Mouse (Mus musculus) CH12.LX (cell line): ENCODE results near the gene Rabgap1. TPM values are rescaled to one million over a fixed set of nuclear protein-coding genes. Genes with fewer than 3 reads are reported as not detected.

ENCODE experiments used
- DNase-seq: peaks from one replicate; pipeline ENCODE4 v3.0.0-alpha.2; 2013; ENCODE audit errors: extremely low read depth
- H3K27ac ChIP-seq: 2 replicates; pipeline ENCODE4 v1.5.1; 2012; ENCODE audit warnings: low read depth, mild to moderate bottlenecking, control low read depth, moderate library complexity; ENCODE audit not compliant: insufficient read depth
- H3K27me3 ChIP-seq: replicated peaks from 2 replicates; pipeline ENCODE3; 2012; ENCODE audit warnings: inconsistent platforms
- H3K36me3 ChIP-seq, 2 experiments: replicated peaks in 1 of 2; 2 replicates each; pipeline versions ENCODE3 to v1.6.1; 2012; ENCODE audit warnings: inconsistent platforms in 1 of 2, low read length in 1 of 2, mild to moderate bottlenecking in 1 of 2, mixed read lengths in 1 of 2, moderate library complexity in 1 of 2; ENCODE audit not compliant: control insufficient read depth in 1 of 2, insufficient read depth in 1 of 2
- H3K4me1 ChIP-seq, 2 experiments: 2 replicates each; pipeline ENCODE4 v1.6.1; 2012; ENCODE audit warnings: inconsistent platforms in 1 of 2, moderate library complexity in 1 of 2; ENCODE audit not compliant: insufficient read depth in 2 of 2, control insufficient read depth in 1 of 2
- H3K4me2 ChIP-seq: 2 replicates; pipeline ENCODE4 v1.6.1; 2012; ENCODE audit warnings: low read depth, mild to moderate bottlenecking, control low read depth; ENCODE audit not compliant: poor library complexity, insufficient read depth, severe bottlenecking
- H3K4me3 ChIP-seq, 3 experiments: fragments of 150-350 bp in 1 of 3; sonication (generic) in 1 of 3; replicated peaks in 1 of 3; 2 replicates each; pipeline versions ENCODE3 to v1.5.1; 2011 to 2012; ENCODE audit warnings: low read depth in 2 of 3, low read length in 2 of 3, mild to moderate bottlenecking in 2 of 3, moderate library complexity in 2 of 3, control low read depth in 1 of 3, improper control_type of control experiment in 1 of 3, inconsistent platforms in 1 of 3, mixed read lengths in 1 of 3; ENCODE audit not compliant: poor library complexity in 1 of 3
- H3K79me2 ChIP-seq: replicated peaks from 2 replicates; pipeline ENCODE4 v1.6.1; 2012; ENCODE audit warnings: mild to moderate bottlenecking, moderate library complexity; ENCODE audit not compliant: control insufficient read depth, poor library complexity, insufficient read depth, severe bottlenecking; ENCODE audit errors: extremely low read depth
- H3K9ac ChIP-seq: 2 replicates; pipeline ENCODE4 v1.6.1; 2012; ENCODE audit warnings: low read depth, mild to moderate bottlenecking, control low read depth, moderate library complexity; ENCODE audit not compliant: insufficient read depth
- H3K9me3 ChIP-seq: replicated peaks from 2 replicates; pipeline ENCODE3; 2012; ENCODE audit warnings: low read length, inconsistent platforms, mixed read lengths
- CHD2 ChIP-seq: IDR thresholded peaks from 2 replicates; pipeline ENCODE4 v1.6.1; 2011; ENCODE audit warnings: low read length, improper control_type of control experiment
- CTCF ChIP-seq, 2 experiments: IDR thresholded peaks in 1 of 2; conservative IDR thresholded peaks in 1 of 2; 2 replicates each; pipeline ENCODE4 v1.5.1; 2011 to 2012; ENCODE audit warnings: low read depth in 2 of 2, low read length in 2 of 2, improper control_type of control experiment in 1 of 2, inconsistent platforms in 1 of 2, mild to moderate bottlenecking in 1 of 2, moderate library complexity in 1 of 2
- E2F4 ChIP-seq: IDR thresholded peaks from 2 replicates; pipeline ENCODE4 v1.6.1; 2011; ENCODE audit warnings: low read depth, low read length, improper control_type of control experiment; ENCODE audit not compliant: insufficient replicate concordance
- ELF1 ChIP-seq: IDR thresholded peaks from 2 replicates; pipeline ENCODE4 v1.6.1; 2014; ENCODE audit warnings: low read depth, mild to moderate bottlenecking, inconsistent platforms, low read length, improper control_type of control experiment
- HCFC1 ChIP-seq: IDR thresholded peaks from 2 replicates; pipeline ENCODE4 v1.6.1; 2012; ENCODE audit warnings: low read depth, mild to moderate bottlenecking, inconsistent platforms, low read length, improper control_type of control experiment
- JUN ChIP-seq: IDR thresholded peaks from 2 replicates; pipeline ENCODE4 v1.6.1; 2011; ENCODE audit warnings: low read depth, mild to moderate bottlenecking, low read length, improper control_type of control experiment, moderate library complexity; ENCODE audit not compliant: insufficient read depth
- JUND ChIP-seq: conservative IDR thresholded peaks from 2 replicates; pipeline ENCODE4 v1.6.1; 2011; ENCODE audit warnings: low read depth, low read length, improper control_type of control experiment
- MAFK ChIP-seq: IDR thresholded peaks from 2 replicates; pipeline ENCODE4 v1.6.1; 2011; ENCODE audit warnings: low read length, improper control_type of control experiment; ENCODE audit not compliant: insufficient replicate concordance
- MEF2A ChIP-seq: IDR thresholded peaks from 2 replicates; pipeline ENCODE4 v1.6.1; 2014; ENCODE audit warnings: low read depth, mild to moderate bottlenecking, inconsistent platforms, low read length, improper control_type of control experiment, borderline replicate concordance
- MXI1 ChIP-seq: IDR thresholded peaks from 2 replicates; pipeline ENCODE4 v1.6.1; 2011; ENCODE audit warnings: mild to moderate bottlenecking, low read depth, low read length, improper control_type of control experiment
- PAX5 ChIP-seq: IDR thresholded peaks from 2 replicates; pipeline ENCODE4 v1.6.1; 2012; ENCODE audit warnings: low read length, inconsistent platforms, mixed read lengths
- RAD21 ChIP-seq: IDR thresholded peaks from 2 replicates; pipeline ENCODE4 v1.6.1; 2011; ENCODE audit warnings: low read depth, mild to moderate bottlenecking, low read length, improper control_type of control experiment, moderate library complexity
- RCOR1 ChIP-seq: conservative IDR thresholded peaks from 2 replicates; pipeline ENCODE4 v1.6.1; 2012; ENCODE audit warnings: low read depth, mild to moderate bottlenecking, inconsistent platforms, low read length, improper control_type of control experiment
- SIN3A ChIP-seq: IDR thresholded peaks from 2 replicates; pipeline ENCODE4 v1.6.1; 2012; ENCODE audit warnings: low read length, improper control_type of control experiment, inconsistent platforms
- SMC3 ChIP-seq: IDR thresholded peaks from 2 replicates; pipeline ENCODE4 v1.6.1; 2011; ENCODE audit warnings: low read depth, low read length, improper control_type of control experiment
- UBTF ChIP-seq: IDR thresholded peaks from 2 replicates; pipeline ENCODE4 v1.6.1; 2012; ENCODE audit warnings: low read depth, mild to moderate bottlenecking, inconsistent platforms, low read length, improper control_type of control experiment, moderate library complexity
- USF1 ChIP-seq: IDR thresholded peaks from 2 replicates; pipeline ENCODE4 v1.6.1; 2014; ENCODE audit warnings: low read depth, mild to moderate bottlenecking, inconsistent platforms, low read length, improper control_type of control experiment
- USF2 ChIP-seq: conservative IDR thresholded peaks from 2 replicates; pipeline ENCODE4 v1.6.1; 2011; ENCODE audit warnings: low read depth, low read length, improper control_type of control experiment
- ZC3H11A ChIP-seq: IDR thresholded peaks from 2 replicates; pipeline ENCODE4 v1.6.1; 2012; ENCODE audit warnings: low read depth, mild to moderate bottlenecking, inconsistent platforms, low read length, improper control_type of control experiment
- ZKSCAN1 ChIP-seq: IDR thresholded peaks from 2 replicates; pipeline ENCODE4 v1.6.1; 2012; ENCODE audit warnings: low read depth, inconsistent platforms, low read length, improper control_type of control experiment, borderline replicate concordance
- ZNF384 ChIP-seq: IDR thresholded peaks from 2 replicates; pipeline ENCODE4 v1.6.1; 2012; ENCODE audit warnings: low read depth, low read length, improper control_type of control experiment, inconsistent platforms
- dilution Hi-C: fragments of 300-500 bp; cut with MboI; formaldehyde crosslinking; loops from 2 replicates; pipeline ENCODE4 v1.14.3; 2020; ENCODE audit warnings: low sequenced_read_pairs; ENCODE audit not compliant: extremely low pct_unique_long_range_greater_than_20kb, extremely low pct_ligation_motif_present
- in situ Hi-C: fragments of 300-500 bp; cut with MboI; formaldehyde crosslinking; loops from 3 replicates; pipeline ENCODE4 v1.14.3; 2019; ENCODE audit warnings: low sequenced_read_pairs, low pct_ligation_motif_present, low pct_unique_long_range_greater_than_20kb, mixed read lengths
- polyA plus RNA-seq: library from polyadenylated mRNA; unstranded; fragments of >175 nt; gene quantifications from 2 replicates; pipeline ENCODE4 v1.2.1, GENCODE M21; 2012; ENCODE audit warnings: low read depth; ENCODE audit not compliant: insufficient read length
- total RNA-seq, 2 experiments: library from RNA; depleted of rRNA; stranded (reverse); fragments of 300-350 nt in 1 of 2; fragments of >200 nt in 1 of 2; gene quantifications; 2 replicates each; pipeline ENCODE4 v1.2.3; 2012 to 2014

The Rabgap1 gene
- total and polyA plus RNA-seq, 3 experiments, result 16.6 to 21.9 (median 19.4) TPM

DNA sequence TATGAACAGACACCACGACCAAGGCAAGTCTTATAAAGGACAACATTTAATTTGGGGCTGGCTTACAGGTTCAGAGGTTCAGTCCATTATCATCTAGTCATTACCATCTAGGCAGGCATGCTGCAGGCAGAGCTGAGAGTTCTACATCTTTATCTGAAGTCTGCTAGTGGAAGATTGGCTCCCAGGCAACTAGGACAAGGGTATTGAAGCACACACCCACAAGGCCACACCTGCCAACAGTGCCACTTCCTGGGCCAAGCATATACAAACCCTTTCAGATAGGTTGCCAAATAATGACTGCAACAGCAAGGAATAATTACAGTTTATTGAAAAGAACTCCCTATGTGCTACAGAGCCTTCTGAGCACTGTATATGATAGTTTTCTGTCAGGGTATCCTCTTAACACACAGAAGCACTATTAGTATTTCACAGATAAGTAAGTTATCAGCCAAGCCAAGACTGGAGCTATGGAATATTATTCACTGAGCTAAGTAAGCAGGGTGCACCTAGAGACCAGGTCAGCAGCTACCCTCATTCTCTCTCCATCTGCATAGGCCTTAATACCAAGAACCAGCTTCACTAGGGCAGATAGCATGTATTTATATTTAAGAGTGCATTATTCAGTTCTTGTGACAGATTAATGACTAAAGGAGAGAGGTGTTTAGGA lies 106.4 kb downstream of the Rabgap1 start:
- H3K79me2 ChIP-seq, result no peaks in the 10 kb centered on the region
- H3K9ac ChIP-seq, result no peak overlapping the region
- H3K36me3 ChIP-seq, result peaks cover 43 to 83% of the 10 kb centered on the region in 2 experiments
- no peak overlapping the region for H3K27ac ChIP-seq
- no peaks in the 10 kb centered on the region for H3K27me3 ChIP-seq
- no peaks in the 10 kb centered on the region for H3K9me3 ChIP-seq
- in situ Hi-C loops (no loop called here), dilution Hi-C loops (no loop called here)
- no peak for TF ChIP-seq HCFC1
- no peak for TF ChIP-seq CTCF (conservative IDR thresholded peaks at IDR 0.05 in 1 of 2, IDR thresholded peaks at IDR 0.05 in 1 of 2; ENCODE audit: low read depth in 2 of 2, low read length in 2 of 2)
- no peak for TF ChIP-seq SIN3A
- no peak for TF ChIP-seq UBTF
- no peak for TF ChIP-seq RCOR1
- TF ChIP-seq JUND, result no peak
- no peak for TF ChIP-seq RAD21
- no peak for TF ChIP-seq ZNF384
- TF ChIP-seq MEF2A, result no peak
- TF ChIP-seq CHD2, result no peak
- no peak for TF ChIP-seq PAX5
- TF ChIP-seq ELF1, result no peak
- TF ChIP-seq SMC3, result no peak
- TF ChIP-seq MAFK, result no peak
- no peak for TF ChIP-seq JUN
- no peak for TF ChIP-seq USF2
- no peak for TF ChIP-seq E2F4
- TF ChIP-seq MXI1, result no peak
- H3K4me3 ChIP-seq, result no peak overlapping the region
- no peak for DNase-seq
- H3K4me2 ChIP-seq, result no peak overlapping the region
- H3K4me1 ChIP-seq, result no peaks in the 10 kb centered on the region

- Histone ChIP-seq H3K9me3 (no peaks in the 10 kb centered on the region), H3K4me2 (no peak overlapping the region), H3K27ac (no peak overlapping the region), H3K36me3 (peaks cover 45 to 85% of the 10 kb centered on the region in 2 experiments), H3K27me3 (no peaks in the 10 kb centered on the region), H3K4me3 (no peak overlapping the region), H3K9ac (no peak overlapping the region), H3K79me2 (no peaks in the 10 kb centered on the region)
- dilution Hi-C loops, result no loop called here
- no peak for DNase-seq
- in situ Hi-C loops, result no loop called here
- TF ChIP-seq MAFK (no peak), UBTF (no peak), ZC3H11A (no peak), ZKSCAN1 (no peak), USF1 (no peak), USF2 (no peak), RAD21 (no peak)
- TF ChIP-seq, all 38 proteins: peak for 0
- H3K4me1 ChIP-seq, result no peaks in the 10 kb centered on the region
Measured at GRCm38 (mm10) chr2:37556366-37556765, 113.3 kb downstream of the Rabgap1 start.
